Mouse (Mus musculus): ENCODE data around the gene Adcy5. TPM values are rescaled to one million over a fixed set of nuclear protein-coding genes. Genes with fewer than 3 reads are reported as not detected.

Adcy5 gene
- polyA plus RNA-seq, 1 experiment = 12.1 TPM

- 72% methylated on average over 3 of the region's 3 CpGs for WGBS
- no peak for DNase-seq (ENCODE audit: low read depth, low spot score)
These were observed 92.7 kb downstream of the Adcy5 start for GRCm38 (mm10) chr16:35247364-35247763.

- DNase-seq (ENCODE audit: low read depth, low spot score) = no peak
- WGBS = 31% methylated on average over 9 of the region's 9 CpGs
These were observed 94.1 kb downstream of the Adcy5 start for GRCm38 (mm10) chr16:35248825-35249224.

DNA sequence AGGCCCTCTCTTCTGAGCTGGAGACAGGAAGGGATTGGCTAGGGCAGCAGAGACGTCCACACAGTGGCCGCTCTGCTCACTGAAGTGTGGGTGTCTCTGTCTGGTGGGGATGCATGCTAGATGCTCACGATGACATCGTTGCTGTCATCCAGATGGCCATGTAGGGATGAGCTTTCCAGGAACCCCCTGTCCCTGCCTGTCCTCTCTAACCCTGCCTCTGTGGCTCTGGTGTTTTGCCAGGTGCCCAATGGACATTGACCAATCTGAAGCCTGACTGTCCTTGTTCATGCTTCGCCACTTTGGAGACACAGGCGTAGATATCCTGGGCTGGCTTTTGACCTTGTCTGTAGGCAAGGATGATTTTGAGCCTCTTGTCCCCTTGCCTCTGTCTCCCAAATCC, 95.1 kb downstream of the Adcy5 start:
- DNase-seq (ENCODE audit: low read depth, low spot score) = no peak
- 97% methylated on average over 6 of the region's 6 CpGs for WGBS

DNA sequence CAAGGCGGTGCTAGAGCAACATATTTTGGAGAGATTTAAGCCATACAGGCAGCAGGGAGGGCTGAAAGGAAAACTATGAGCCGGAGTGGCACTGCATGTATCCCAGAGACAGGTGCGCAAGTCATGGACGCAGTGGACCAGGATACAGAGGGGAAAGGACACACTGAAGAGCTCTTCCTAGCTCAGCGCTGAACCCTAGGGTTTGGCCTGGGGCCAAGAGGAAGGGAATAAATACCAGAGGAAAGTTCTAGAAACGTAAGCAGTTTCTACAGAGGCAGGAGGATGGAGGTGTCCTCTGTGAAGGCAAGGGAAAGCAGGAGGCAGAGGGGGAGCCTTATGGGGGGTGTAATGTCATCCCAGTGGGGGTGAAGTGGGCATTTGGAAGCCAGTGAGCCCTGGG, 97.0 kb downstream of the Adcy5 start:
- DNase-seq (ENCODE audit: low read depth, low spot score) = no peak
- WGBS = 60% methylated on average over 6 of the region's 6 CpGs

DNA sequence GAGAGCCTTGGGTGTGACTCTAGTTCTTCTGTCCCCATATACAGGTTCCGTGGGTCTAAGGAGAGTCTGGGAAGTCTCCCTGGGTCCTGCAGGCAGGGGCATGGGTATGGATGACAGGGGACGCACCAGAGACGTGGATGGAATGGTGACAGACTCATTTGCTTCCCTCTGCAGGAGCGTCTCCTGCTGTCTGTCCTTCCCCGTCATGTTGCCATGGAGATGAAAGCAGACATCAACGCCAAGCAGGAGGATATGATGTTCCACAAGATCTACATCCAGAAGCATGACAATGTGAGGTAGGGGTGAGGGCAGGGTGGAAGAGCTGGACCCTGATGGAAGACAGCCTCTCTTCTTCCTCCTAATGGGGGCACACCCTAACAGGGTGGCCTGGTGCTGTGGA, 98.3 kb downstream of the Adcy5 start:
- DNase-seq (ENCODE audit: low read depth, low spot score) = no peak
- WGBS = 84% methylated on average over 6 of the region's 6 CpGs

DNA sequence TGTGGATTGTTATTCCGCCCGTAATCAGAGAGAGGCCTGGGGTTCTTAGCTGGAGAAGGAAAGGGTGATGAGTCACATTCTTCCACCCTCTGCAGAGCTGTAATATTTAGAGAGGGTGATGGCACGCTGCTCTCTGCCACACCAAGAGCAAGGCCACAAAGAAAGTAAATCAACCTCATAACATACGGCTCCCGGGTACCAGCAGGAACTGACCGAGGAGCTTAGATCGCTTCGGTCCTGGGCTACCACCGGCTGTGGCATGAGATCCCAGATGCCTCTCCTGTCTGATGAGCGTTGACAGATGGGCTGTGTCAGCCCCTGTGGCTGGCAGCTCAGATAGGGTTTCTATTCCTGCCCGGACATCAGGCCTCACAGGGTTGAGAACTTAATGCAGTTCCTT, 101.3 kb downstream of the Adcy5 start:
- 75% methylated on average over 11 of the region's 11 CpGs for WGBS
- DNase-seq (ENCODE audit: low read depth, low spot score) = no peak

DNA sequence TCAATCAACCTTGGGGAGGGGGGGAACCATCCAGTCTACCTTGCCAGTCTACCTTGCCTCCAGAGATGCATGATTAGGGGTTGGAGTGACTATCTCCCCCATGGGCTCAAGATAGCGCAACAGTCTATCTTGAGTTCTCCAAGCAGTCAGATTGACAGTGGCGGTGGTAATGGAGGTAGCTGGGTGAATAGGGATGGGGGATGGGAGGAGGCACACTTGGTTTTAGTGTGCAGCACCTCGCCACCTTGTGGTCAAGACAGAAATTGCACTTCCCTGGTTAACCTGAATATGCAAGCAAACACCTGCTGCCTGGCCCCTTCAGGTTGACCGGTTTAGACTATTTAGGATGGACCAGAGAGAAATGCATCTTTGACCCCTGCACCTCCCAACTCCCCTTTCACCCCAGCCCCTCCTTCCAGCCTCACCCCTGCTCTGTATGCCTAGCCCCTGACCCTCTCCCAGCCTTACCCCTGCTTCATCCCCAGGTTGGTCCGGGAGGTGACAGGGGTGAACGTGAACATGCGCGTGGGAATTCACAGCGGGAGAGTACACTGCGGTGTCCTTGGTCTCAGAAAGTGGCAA, 115.8 kb downstream of the Adcy5 start:
- 41% methylated on average over 10 of the region's 10 CpGs for WGBS

DNA sequence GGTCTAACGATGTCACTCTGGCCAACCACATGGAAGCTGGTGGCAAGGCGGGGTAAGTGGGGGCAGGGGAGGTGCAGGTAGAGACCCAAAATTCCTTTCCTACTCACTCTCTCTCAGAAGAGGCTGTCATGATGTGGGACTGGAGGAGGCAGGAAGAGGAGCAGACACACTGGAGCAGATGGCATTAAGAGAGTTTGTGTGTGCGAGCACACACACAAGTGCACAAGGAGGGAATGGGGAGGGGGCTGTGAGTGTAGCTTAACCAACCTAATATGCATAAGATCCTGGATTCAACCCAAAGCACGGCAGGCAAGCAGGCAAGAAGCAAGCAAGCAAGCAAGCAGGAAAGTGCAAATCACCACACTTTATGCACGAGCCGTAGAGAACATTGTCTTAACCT, 116.3 kb downstream of the Adcy5 start:
- no peak for DNase-seq (ENCODE audit: low read depth, low spot score)
- WGBS = 84% methylated on average over 6 of the region's 6 CpGs

More for the DNA sequence above, 115.8 kb downstream of the Adcy5 start:
- DNase-seq (ENCODE audit: low read depth, low spot score) = peak; percentile 40

- no peak for DNase-seq (ENCODE audit: low read depth, low spot score)
- WGBS = 51% methylated on average over 4 of the region's 4 CpGs
These were observed 116.9 kb downstream of the Adcy5 start for GRCm38 (mm10) chr16:35271572-35271971.

DNA sequence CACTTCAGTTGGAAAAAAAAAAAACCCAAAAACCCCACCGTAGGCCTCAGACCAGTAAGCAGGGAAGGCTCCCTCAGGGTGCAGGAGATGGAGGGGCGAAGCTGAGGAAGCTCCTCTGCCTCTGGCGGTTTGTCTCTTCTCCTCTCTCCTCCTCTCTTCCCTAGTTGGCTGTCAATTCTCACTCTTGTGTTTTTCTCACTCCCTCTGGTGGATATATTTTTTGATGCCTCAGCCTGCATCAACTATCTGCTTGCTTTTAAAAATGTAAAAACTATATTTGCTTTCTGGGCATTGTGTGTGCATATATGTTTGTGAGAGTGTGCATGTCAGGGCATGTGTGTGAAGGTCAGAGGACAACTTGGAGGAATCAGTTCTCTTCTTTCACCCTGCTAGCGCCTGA, 117.7 kb downstream of the Adcy5 start:
- 69% methylated on average over 4 of the region's 4 CpGs for WGBS
- DNase-seq (ENCODE audit: low read depth, low spot score) = no peak

- WGBS = 80% methylated on average over 6 of the region's 6 CpGs
- DNase-seq (ENCODE audit: low read depth, low spot score) = no peak
These were observed 123.5 kb downstream of the Adcy5 start for GRCm38 (mm10) chr16:35278166-35278565.

DNA sequence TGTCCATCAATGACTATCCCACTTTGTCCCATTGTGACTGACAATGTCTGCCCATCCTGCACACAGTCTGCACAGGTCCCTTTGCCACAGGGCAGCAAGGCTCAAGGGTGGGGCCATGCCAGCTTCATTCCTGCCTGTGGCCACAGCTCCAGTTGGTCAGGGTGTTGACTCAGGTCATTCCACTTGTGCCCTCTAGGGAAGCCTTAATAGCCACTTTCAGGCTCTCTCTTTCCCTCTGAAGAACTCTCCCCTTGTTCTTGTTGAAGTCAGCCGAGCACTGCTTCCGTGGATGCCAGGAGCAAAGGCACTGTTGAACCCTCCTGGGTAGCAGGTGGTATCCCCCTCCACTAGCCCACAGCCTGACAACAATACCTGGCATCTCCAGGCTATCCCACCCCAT, 127.8 kb downstream of the Adcy5 start:
- DNase-seq (ENCODE audit: low read depth, low spot score) = no peak
- WGBS = 80% methylated on average over 2 of the region's 2 CpGs

GRCm38 (mm10) chr16:35285821-35286220, 131.1 kb downstream of the Adcy5 start:
- 80% methylated on average over 9 of the region's 9 CpGs for WGBS
- DNase-seq (ENCODE audit: low read depth, low spot score) = no peak

GRCm38 (mm10) chr16:35287244-35287643, 132.6 kb downstream of the Adcy5 start:
- 93% methylated on average over 5 of the region's 5 CpGs for WGBS
- DNase-seq (ENCODE audit: low read depth, low spot score) = no peak

DNA sequence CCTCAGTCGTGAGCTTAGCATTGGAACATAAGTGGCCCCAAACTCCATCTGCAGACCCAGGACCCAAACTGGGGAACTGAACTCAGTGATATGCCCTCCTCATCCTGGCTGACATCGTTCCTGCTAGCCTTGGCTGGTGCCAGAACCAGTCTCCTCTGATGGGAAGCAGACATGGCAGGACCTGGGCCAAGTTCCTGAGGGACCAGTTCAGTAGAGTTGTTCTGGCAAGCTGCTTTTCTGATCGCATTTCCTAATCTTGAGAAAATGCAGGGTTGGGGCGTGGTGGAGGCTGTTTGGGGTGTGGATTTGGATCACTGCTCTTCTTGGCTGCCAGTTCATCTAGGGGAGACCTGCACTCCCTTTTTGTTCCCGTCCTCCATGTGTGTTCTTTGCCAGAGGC, 143.1 kb downstream of the Adcy5 start:
- 61% methylated on average over 5 of the region's 5 CpGs for WGBS
- DNase-seq (ENCODE audit: low read depth, low spot score) = no peak

GRCm38 (mm10) chr16:35300156-35300555, 145.5 kb downstream of the Adcy5 start:
- WGBS = 93% methylated on average over 6 of the region's 6 CpGs
- no peak for DNase-seq (ENCODE audit: low read depth, low spot score)

- no peak for DNase-seq (ENCODE audit: low read depth, low spot score)
- WGBS = 51% methylated on average over 7 of the region's 7 CpGs
These were observed 148.0 kb downstream of the Adcy5 start for GRCm38 (mm10) chr16:35302441-35303280.

DNA sequence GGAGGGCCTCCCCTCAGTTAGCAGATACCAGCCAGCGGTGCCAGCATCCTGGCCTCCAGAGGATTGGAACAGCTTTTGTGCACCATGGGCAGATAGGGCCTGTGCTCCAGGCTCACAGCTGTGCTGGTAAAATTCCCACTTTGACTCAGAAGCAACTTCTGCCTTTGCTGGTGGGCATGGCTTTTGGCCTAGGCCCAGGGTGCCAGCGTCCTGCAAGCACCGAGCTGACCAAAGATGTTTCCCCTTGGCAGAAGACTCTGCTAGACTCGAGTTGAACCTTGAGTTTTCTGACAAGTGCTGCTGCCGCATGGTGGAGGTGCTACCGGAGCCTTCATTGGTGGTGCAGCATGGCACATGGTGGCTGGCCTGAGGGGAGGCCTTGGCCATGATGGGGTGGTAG, 149.0 kb downstream of the Adcy5 start:
- no peak for DNase-seq (ENCODE audit: low read depth, low spot score)
- WGBS = 90% methylated on average over 6 of the region's 6 CpGs

DNA sequence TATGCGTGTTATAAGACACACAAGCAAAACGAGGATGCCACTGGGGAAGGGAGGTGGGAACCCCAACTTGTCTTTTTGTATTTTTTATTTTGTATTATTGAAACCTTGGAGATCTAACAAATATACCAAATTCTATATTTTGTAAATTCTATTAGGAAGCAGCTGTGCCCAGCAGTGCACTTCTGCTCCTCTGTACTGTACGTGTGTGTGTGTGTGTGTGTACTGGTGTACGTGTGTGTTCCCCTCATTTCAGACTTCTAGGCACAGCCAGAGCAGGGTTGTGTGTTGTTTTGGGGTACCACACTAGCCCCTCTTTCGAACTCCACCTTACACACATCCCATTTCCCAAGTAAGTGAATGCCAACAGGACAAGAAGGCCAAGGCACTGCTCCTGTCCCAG, 149.7 kb downstream of the Adcy5 start:
- 87% methylated on average over 5 of the region's 5 CpGs for WGBS
- no peak for DNase-seq (ENCODE audit: low read depth, low spot score)

DNA sequence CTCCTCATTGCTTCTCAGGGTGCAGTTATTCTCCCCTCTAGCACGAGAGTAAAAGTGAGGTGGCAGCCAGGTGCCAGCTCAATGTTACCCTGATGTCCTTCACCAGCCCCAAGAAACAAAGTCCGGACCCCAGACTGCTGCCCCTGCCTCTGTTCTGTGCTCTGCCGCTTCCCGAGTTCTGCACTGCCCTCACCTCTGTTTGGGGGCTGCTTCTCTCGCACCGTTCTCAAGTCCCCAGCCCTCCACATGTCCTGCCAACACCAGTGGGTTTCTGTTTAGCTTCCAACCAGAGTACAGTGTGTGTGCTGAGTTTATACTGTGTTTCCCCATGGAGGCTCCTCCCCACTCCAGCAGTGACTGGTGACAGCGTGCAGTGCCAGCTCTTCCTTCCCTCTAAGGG, 150.5 kb downstream of the Adcy5 start:
- 84% methylated on average over 7 of the region's 7 CpGs for WGBS
- DNase-seq (ENCODE audit: low read depth, low spot score) = no peak

GRCm38 (mm10) chr16:35306631-35307030, 152.0 kb downstream of the Adcy5 start:
- WGBS = 89% methylated on average over 2 of the region's 2 CpGs
- no peak for DNase-seq (ENCODE audit: low read depth, low spot score)
